Mouse (Mus musculus) E14TG2a.4 (cell line): ENCODE results near the gene Galnt5.

Experiments
- H3K27me3 ChIP-seq: 2 replicates; pipeline ENCODE4 v1.6.1; 2014; ENCODE audit warnings: low read length, control low read depth; ENCODE audit not compliant: insufficient read depth
- H3K36me3 ChIP-seq: 2 replicates; pipeline ENCODE4 v1.6.1; 2014; ENCODE audit warnings: low read length, control low read depth; ENCODE audit not compliant: insufficient read depth
- H3K4me1 ChIP-seq: replicated peaks from 2 replicates; pipeline ENCODE4 v1.6.1; 2014; ENCODE audit warnings: low read depth, low read length, control low read depth
- H3K4me3 ChIP-seq: replicated peaks from 2 replicates; pipeline ENCODE4 v1.5.1; 2014; ENCODE audit warnings: mild to moderate bottlenecking, low read length
- H3K9me3 ChIP-seq: 2 replicates; pipeline ENCODE4 v1.6.1; 2014; ENCODE audit warnings: low read length, control low read depth
- CTCF ChIP-seq: conservative IDR thresholded peaks from 2 replicates; pipeline ENCODE4 v1.5.1; 2014; ENCODE audit warnings: low read length
- POU5F1 ChIP-seq: IDR thresholded peaks from 2 replicates; pipeline ENCODE4 v1.6.1; 2014; ENCODE audit warnings: low read length, borderline replicate concordance

The Galnt5 gene

DNA sequence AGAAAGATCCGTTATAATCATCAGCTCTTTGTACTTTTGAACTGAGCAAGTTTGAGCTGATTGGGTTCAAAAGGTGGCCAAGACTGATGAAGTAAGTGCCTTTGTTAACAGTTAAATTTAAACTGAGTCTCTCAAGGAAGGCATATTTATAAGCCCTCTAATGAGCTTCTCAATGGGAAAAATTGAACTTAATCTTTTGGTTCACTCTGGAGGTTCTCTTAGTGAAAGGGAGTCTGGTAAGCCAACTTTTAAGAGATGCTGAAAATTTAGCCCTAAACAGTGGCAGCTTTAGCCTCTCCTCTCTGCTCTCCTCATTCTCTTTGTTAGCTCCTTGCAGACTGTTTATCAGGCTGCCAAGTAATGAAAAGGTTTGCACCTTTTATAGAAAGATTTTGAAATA lies 97.1 kb downstream of the Galnt5 start:
- no peak overlapping the region for H3K4me3 ChIP-seq
- TF ChIP-seq POU5F1 (no peak), CTCF (no peak)
- no peaks in the 10 kb centered on the region for H3K27me3 ChIP-seq
- no peaks in the 10 kb centered on the region for H3K4me1 ChIP-seq
- no peaks in the 10 kb centered on the region for H3K36me3 ChIP-seq
- H3K9me3 ChIP-seq = no peaks in the 10 kb centered on the region
